Mouse (Mus musculus) liver, embryonic 13.5 days (tissue): ENCODE data around the gene Htr1f. TPM values are rescaled to one million over a fixed set of nuclear protein-coding genes. Genes with fewer than 3 reads are reported as not detected.

ENCODE experiments used
- microRNA-seq: library from miRNA; unstranded; fragments of <30 nt; microRNA quantifications from one replicate; pipeline ENCODE4, GENCODE M21; 2016
- polyA plus RNA-seq: library from polyadenylated mRNA; unstranded; fragments of >200 nt; fragmentation: Nextera tagmentation; extraction: Ambion mirVana; gene quantifications from 2 replicates; pipeline ENCODE4 v1.2.1, GENCODE M21; 2015

Gene Htr1f
- polyA plus RNA-seq, 1 experiment from 2014 or later: not detected

Small RNA genes within 50 kb of the gene (microRNA-seq; reads per million reads assigned to microRNA genes)
- not detected for gene Gm23374
